Mouse (Mus musculus) adrenal gland, postnatal 25 days (tissue): Measurements from ENCODE around the gene Hoxb5. TPM values are rescaled to one million over a fixed set of nuclear protein-coding genes. Genes with fewer than 3 reads are reported as not detected.
A peak's percentile ranks its signal among the peaks of the same experiment; 100 is the strongest.

Experiments
- DNase-seq: peaks from one replicate; pipeline ENCODE4 v3.0.0; 2021; ENCODE audit warnings: mixed read lengths
- total RNA-seq: library from RNA; stranded (reverse); gene quantifications from 2 replicates; pipeline ENCODE4 v1.2.3, GENCODE M21; 2021

Hoxb5 gene
- total RNA-seq, 1 experiment from 2014 or later: 36.5 TPM

DNA sequence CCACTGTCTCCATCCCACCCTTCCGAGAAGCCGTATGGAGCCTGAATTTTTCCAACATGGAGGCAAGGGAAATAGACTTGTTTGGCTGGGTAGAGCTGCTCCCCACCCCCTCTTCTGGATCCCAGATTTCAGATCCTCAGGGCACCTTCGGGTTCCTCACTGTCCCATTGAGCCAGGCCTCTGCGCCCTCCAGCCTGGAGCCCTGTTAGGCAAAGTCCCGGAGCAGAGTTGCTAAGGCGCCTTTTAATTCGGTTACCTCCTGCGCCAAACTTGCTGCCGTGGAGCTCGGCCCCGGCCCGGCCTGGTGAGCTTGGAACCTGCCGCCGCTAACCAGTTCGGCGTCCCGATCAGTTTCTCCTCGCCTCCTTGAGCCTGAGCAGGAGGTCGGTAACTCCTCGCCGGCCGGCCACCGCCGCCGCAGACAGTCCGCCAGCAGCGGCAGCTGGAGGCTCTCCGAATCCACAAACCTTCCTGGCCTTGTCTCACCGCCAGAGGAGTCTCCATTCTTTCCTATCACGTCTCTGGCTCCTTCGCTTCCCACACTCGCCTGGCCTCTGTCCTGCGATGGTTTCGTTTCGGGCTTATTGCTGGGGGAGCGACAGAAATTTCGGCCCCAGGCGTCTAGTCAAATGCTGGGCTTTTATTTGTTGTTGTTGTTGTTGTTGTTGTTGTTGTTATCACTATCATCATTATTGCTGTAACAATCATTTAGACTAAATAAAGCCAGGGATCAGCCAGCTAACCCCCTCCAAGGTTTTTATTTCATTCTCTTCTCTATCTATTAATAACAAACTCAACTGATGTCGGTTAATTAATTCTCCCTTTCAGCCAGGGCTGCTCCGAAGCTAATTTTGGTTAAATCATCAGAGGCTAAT is 38.8 kb downstream of the Hoxb5 start:
- DNase-seq: no peak

DNA sequence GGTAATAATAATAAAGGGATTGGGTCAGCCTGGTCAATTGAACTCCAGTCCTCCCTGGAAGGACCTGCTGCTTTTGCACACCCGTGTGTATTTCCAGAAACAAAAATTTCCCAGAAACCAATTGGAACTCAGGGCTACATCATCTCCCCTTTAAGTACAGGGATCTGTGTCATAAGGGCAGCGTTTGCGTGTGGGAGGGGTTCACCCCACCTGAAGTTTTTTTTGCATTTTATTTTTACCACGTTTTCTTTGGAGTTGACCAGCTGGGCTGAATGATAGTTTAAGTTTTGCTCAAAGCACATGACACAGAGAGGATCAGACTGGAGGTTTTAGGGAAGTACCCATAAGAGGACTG is 39.4 kb downstream of the Hoxb5 start:
- no peak for DNase-seq

DNA sequence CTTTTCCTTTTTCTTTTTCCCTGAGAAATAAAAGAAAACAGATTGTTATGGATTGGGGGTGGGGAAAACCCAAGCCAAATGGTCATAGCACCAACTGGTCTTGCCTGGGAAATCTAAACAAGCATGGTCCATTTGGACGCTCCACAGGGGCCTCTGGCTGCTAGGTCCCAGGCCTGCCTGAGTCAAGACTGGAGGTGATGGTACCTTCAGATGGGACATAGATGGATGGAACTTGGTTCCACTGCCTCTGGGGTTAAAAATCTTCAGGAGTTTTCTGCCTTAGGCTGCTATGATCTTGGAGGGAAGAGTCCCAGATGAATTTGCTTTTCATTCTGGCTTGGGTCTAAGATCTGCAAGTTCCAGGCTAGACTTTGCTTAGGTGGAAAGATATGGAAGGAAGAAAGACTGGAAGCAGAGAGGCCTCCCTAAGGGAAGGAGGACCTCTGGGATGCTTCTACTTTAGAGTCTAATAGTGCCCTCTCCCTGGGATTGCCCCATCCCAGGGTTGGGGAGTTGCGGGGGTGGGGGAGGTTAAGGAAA is 40.1 kb downstream of the Hoxb5 start:
- DNase-seq: no peak

DNA sequence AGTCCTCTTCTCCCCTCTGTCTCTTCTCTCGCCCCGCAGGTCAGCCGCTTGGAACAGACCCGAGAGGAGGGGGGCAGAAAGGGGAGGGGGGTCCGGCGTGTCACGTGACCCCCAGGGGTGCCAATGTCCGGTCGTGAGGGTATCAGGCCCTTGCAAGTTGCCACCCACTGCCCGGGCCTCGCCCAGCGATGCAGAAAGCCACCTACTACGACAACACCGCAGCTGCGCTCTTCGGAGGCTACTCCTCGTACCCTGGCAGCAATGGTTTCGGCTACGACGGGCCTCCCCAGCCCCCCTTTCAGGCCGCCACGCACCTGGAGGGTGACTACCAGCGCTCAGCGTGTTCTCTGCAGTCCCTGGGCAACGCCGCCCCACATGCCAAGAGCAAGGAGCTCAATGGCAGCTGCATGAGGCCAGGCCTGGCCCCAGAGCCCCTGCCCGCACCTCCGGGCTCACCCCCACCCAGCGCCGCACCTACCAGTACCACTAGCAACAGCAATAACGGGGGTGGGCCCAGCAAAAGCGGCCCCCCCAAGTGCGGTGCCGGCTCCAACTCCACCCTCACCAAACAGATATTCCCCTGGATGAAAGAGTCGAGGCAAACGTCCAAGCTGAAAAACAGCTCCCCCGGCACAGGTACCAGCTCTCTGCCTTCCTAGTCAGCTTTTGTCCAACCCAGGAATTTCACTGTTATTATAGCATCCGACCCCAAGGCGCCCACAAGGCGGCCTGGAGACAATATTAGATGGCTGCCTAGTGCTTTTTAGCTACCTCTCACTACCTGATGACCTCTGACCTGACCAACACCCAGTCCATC is 41.1 kb downstream of the Hoxb5 start:
- DNase-seq: no peak

DNA sequence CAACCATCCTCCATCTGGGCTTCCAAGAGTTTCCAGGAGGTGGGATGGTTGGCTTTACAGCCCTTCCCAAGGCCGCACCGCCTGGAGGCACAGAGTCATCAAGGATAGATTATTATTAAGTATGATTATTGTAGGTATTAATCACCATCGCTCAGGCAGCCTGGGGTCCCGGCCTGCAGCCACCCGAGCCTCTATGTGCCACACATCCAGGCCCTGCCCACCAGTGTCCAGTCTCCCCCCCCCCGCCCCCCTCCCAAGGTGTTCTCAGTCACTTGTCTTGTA is 41.7 kb downstream of the Hoxb5 start:
- no peak for DNase-seq

DNA sequence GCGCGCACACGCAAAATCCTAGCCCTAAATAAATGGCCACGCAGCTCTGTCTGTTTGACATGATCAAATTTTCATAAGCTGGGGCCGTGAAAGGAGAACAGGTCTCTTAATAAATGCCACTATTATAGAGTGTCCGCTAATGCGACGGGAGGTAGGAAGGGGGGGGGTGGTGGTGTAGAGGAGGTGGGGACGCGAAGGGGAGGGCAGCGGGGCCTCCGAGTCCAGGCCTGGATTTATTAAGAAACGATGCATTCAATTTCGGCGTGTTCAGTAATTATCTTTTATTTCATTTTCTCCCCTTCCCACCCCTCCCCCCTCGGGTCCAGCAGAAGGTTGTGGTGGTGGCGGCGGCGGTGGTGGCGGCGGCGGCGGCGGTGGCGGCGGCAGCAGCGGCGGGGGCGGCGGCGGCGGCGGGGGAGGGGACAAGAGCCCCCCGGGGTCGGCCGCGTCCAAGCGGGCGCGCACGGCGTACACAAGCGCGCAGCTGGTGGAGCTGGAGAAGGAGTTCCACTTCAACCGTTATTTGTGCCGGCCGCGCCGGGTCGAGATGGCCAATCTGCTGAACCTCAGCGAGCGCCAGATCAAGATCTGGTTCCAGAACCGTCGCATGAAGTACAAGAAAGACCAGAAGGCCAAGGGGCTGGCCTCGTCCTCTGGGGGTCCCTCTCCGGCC is 42.2 kb downstream of the Hoxb5 start:
- DNase-seq: no peak

DNA sequence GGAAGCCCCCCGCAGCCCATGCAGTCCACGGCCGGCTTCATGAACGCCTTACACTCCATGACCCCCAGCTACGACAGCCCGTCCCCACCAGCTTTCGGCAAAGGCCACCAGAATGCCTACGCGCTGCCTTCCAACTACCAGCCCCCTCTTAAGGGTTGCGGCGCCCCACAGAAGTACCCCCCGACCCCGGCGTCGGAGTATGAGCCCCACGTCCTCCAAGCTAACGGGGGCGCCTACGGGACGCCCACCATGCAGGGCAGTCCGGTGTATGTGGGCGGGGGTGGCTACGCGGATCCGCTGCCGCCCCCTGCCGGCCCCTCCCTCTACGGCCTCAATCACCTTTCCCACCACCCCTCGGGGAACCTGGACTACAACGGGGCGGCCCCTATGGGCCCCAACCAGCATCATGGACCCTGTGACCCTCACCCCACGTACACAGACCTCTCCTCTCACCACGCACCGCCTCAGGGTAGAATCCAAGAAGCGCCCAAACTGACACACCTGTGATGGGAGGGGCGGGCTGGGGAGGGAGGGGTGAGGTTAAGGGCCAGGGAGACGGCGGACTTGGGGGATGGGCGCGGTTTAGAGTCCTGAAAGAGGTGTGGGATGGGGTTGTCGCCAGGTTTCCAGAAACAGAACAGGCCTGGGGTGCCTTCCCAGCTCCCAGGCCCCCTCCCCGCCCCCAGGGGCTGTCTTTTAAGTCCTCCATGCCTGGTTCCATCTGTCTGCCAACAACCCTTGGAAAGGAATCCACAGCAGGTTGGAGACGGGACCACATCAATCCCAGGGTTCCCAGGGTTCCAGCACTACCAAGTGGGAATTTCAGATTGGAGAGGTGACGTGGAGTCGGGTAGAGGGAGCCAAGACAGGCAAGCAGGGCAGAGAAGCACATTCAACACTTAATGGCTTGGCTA is 43.0 kb downstream of the Hoxb5 start:
- DNase-seq: no peak

DNA sequence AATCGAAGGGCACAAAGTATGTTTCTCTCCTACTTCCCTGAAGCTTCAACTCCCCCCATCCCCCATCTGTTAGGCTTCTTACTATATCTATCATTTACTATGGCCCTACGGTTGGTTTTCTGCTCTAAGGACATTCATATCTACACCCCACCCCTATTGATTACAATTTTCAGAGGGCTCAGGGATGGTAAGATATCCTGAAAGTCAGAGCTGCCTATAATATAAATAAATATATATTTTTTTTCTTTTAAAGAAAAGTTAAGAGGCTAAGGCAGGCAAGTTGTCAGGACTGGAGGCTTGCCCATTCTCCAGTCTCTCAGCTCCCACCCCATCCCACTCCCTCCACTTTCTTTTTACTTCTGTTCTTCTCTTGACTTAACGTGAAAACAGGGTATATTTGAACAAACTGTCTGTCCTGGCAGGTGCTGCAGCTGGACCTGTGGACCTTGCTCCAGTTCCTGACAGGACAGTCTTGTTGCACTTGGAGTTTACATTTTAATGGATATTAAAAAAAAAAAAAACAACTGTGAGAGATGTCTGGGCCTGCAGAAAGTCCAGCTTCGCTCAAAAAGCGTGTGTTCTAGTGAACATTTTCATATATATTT is 43.9 kb downstream of the Hoxb5 start:
- DNase-seq: no peak

DNA sequence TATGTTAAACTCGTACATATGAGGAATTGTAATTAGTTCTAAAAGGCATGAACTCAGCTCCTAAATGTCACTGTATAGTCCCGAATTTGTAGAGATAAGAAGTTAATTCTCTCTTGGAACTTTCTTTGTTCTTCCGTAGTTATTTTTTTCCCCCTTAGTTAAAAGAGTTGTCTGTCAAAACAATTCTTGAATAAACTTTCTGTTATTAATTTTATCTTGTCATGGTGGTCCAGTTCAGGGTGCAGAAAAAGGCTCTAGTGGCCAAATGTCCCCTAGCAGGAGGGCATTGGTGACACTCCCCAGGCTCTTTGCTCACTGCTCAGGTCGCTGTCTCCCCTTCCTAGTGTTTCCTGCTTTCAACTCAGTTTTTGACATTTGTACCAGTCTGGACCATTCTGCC is 44.6 kb downstream of the Hoxb5 start:
- no peak for DNase-seq

DNA sequence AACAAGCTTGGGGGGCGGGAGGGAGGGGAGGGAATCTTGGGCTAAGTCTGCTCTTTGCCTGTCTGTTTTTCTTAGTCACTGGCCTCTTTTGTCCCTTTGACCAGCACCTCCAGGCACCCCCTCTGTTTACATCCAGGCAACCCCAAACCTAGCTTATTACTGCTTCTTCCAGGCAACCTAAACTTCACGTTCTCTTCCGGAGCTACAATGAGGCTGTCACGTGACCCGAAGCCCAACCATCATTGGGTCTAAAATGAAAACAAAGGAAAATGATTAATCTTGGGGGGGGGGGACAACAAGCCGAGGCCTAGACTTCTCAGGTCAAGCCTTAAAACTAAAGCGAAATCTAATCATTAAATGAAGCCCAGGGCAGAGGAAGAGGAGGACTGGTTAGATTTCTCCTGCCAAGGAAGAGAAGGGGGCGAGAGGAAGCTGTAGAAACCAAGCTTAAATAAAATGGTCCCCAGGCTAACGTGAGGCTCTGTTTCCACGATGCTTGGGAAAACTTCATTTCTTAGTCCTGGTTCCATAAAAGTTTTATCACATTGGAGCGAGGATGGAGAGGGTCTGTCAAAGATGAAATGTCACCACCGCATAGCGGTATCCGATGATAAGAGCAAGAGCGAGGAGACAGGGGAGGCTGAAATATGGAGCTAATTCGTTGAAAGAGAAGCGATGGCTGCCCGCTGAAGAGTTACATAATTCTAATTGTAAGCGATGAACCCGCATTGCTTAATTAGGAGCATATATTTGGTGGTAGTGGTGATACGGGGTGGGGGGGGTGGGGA is 45.2 kb downstream of the Hoxb5 start:
- DNase-seq: no peak

DNA sequence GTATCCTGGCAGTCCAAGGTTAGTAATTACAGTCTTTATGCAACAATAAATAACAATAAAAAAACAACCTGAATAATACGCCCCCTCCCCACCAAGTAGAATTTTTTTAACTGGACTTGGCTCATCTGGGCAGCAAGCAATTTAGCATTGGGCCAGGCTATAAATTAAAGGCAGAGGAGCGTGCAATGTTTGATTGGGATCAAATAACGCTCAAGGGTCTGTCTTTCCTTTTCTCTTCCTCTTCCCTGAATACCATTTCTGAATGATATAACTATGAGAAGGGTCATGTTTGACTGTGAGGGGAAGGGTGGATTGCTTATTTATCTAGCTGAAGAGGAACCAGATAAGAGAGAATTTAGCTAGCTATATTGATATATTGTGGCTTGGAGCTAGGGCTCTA is 45.9 kb downstream of the Hoxb5 start:
- DNase-seq: no peak

DNA sequence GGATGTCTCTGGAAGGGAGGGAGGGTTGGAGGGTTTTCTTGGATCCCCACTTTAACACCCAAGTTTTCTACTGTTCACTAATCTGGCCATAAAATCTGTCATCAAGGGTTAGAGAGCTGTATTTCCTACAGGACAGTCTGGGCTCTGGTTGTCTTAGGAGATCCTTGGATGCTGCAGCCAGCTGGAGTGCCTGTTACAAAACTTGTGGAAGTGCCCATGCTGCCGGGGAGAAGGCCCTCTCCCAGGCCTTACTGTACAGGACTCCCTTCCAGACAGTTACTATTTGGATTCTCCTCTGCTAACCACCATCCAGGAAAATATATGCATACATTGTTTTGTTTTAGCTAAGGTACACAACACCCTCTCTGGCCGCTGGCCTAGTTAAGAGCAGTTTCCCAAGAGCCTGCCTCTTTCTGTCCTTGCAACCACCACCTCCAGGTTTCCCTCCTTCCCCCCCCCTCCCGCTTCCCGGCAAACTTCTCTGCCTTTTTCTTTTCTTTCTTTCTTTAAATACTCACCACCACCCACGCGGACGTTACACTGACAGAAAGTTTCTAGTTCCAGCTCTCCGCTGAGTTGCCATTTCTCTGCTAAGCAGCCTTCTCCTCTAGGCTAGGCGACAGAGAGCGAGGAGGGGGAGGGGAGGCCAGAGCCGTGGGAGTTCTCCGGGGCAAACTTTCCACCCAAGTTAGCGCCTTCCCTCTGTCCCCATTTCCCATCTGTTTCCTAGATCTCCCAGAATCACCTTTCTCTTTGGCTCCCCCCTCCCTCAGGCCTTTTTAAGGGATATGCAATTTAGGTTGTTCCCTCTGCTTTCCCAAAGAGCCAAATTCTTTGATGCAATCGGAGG is 46.6 kb downstream of the Hoxb5 start:
- DNase-seq: no peak

DNA sequence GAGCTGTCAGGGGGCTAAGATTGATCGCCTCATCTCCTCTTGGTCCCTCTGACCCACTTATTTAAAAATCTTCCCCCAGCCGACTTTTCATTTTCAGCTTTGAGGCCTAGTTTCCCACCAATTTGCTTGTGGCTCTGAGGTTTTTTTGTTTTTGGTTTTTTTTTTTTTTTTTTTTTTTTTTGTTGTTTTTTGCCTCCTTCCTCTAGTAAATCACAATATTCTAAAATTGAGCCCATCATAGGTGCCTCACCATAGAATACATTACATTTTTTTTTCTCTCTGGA is 47.1 kb downstream of the Hoxb5 start, which contains the start of gene Hoxb2:
Gene Hoxb2, plus strand, starts transcription at position 185 of the 284 bp plus-strand sequence.
- DNase-seq: no peak

DNA sequence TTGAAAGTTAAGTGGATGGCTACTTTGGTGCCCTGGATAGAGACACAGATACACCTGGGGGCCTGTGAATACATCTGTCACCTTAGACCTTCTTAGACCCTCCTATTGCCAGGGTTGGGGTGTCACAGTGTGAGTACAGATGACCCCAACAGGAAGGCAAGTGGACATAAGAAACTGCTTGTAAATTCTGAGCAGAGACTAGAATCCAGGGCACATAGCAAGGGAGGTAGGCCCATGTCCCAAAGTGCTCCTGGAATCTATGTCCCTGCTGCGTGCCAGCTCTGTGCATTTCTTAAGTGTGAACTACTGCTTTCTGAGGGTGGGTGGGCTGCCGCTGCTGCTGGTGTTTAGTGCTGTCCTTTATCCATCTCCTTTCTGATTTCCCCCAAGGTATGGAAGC is 47.7 kb downstream of the Hoxb5 start:
- DNase-seq: no peak

DNA sequence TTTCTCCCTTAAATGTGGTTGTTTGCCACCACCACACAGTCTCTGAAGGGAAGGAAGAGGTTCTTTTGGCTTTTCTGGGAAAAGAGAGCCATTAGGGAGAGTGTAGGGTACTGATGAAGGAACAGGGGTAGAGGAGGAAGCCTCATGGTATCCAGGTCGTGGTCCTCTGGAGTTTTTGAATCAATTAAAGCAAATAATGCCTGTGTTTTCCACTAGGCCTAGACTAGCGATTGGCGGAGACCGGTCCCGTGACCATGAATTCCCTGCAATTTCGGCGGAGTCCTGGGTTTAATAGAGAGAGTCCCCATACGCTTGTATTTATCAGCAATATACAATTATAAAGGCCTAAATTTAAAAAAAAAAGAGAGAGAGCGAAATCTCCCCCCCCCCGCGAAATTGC is 48.2 kb downstream of the Hoxb5 start:
- no peak for DNase-seq

DNA sequence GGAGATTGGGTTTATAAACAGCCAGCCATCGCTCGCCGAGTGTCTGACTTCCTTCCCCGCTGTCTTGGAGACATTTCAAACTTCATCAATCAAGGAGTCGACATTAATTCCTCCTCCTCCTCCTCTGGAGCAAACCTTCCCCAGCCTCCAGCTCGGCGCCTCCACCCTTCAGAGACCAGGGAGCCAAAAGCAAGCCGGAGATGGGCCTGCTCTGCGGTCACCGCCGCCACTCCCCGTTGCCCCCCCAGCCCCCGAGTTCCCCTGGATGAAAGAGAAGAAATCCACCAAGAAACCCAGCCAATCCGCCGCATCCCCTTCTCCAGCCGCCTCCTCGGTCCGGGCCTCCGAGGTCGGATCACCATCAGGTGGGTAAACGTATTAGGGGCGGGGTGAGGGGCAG is 48.7 kb downstream of the Hoxb5 start:
- DNase-seq: peak; percentile 72

DNA sequence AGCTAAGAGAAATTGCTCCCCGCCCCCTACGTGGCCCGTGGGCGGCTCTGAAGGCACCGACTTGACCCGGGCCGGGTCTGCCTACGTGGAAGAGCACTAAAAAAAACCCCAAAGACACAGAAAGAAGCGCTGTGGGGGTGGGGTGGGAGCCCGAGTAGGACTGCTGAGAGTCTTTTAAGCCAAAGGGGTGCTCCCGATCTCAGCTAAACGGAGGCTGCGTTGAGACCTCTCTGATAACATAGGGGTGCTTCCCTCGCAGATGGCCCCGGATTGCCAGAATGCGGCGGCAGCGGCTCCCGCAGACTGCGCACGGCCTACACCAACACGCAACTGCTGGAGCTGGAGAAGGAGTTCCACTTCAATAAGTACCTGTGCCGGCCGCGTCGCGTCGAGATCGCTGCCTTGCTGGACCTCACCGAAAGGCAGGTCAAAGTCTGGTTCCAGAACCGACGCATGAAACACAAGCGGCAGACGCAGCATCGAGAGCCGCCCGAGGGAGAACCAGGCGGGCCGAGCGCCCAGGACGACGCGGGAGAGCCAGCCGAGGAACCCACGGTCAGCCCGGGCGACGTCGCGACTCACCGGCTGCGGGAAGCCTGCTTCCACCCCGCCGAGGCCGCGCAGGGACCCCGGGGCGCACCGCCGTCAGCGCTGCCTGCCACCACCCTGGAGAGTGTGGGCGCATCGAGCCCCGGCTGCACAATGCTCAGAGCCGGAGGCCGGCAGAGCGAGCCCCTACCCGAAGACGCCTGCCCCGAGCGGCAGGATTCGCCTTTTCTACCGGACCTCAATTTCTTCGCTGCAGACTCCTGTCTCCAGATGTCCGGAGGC is 49.8 kb downstream of the Hoxb5 start:
- DNase-seq: peak; percentile 60

DNA sequence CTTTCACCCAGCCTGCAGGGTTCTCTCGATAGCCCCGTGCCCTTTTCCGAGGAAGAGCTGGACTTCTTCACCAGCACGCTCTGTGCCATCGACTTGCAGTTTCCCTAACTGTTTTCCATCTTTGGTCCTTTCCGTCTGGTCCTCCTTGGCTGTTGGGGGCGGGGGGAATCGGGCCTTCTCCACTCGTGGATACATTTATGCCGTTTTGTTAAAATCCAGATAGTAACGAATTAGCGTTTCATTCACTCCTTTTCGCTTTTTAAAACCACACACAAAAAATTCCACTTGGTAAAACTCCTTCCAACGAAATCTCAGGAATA is 50.3 kb downstream of the Hoxb5 start:
- no peak for DNase-seq

DNA sequence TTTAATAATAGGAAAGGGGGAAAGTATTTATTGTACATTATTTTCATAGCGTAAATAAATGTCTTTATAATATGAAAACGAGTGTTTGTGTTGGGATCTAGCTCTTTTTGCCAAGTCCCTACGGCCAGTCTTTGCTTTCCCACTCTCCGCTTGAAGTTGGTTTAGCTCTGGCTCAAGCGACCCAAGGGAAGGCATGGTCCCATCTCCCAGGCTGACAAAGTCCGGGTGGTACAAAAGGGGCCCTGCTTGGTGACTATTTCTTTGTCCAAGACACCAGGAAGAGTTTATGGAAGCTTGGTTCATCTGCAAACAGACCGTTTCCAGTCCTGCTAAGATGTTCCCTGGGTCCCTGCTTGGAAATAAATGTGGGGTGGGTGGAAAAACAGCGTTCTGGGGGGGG is 50.8 kb downstream of the Hoxb5 start:
- DNase-seq: no peak
